9 mouse cellular contexts compared by ENCODE assay signal in the genomic region with DNA sequence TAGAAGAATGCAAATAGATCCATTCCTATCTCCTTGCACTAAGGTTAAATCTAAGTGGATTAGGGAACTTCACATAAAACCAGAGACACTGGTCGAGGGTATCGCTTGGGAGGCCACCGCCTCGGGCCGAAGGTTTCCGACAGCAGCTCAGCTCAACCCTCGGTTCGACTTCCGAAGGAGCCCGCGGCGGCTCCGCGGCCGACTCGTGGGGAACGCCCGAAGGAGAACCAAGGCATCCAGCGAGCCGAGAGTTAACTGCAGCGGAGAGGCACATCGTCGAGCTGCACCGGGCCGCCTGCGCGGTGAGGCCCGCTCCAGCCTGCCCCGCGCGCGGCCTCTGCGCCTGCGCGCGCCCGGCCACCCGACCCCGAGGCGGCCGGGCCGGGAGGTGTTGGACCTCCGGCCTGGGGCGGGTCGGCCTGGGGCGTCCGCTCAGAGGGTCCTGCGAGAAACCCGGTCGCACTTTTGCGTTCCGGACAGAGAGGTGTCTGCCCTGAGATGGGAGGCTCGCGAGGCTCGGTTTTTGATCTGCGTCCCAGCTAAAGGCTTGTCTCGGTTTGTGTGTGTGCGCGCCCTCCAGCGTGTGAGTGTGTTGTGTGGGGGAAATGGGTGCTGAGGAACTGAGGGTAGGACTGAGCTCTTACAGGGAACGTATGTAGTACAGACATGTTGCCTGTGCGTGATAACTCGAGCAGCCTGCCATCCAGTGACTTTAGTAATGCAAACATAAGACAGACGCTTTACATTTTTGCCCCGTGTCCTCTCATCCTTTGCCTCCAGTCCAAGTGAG. TPM values are rescaled to one million over a fixed set of nuclear protein-coding genes. Genes with fewer than 3 reads are reported as not detected.
A peak's percentile ranks its signal among the peaks of the same experiment; 100 is the strongest.
DNase-seq lines count a peak whose midpoint lies in the region; ATAC-seq and TF ChIP-seq lines count a peak whose summit lies in the region.
"Not testable (repeated sequence)": the region's sequence is repeated elsewhere in the genome, so short reads cannot be mapped to it uniquely, and the experiment has no call there.
"Had no signal": no experiment of that assay in that cellular context is flagged by ENCODE, and none has a peak within 500 bp of the region (broad histone marks: within the 10 kb centered on the region; RNA-seq: fewer than 3 reads in every experiment).

No protein-coding gene starts in this region.

- H3K36me3 ChIP-seq in embryonic facial prominence, embryonic 11.5 days (replicated peaks; ENCODE audit: control insufficient read depth, insufficient read depth, low read depth, low read length); hindbrain, embryonic 16.5 days (ENCODE audit: control insufficient read depth, insufficient read depth, low read length); neural tube, embryonic 14.5 days (ENCODE audit: control insufficient read depth, insufficient read depth, low read length); thymus, adult 2 months (ENCODE audit: control insufficient read depth, insufficient read depth, low read length): not testable (repeated sequence)

- WGBS in embryonic facial prominence, embryonic 11.5 days, result 7% methylated on average over 6 of the region's 65 CpGs
- WGBS in hindbrain, embryonic 16.5 days, result 8% methylated on average over 8 of the region's 65 CpGs
- WGBS in lung, adult 2 months, result 2% methylated on average over 43 of the region's 65 CpGs
- WGBS in neural tube, embryonic 14.5 days, result 5% methylated on average over 24 of the region's 65 CpGs
- WGBS in thymus, adult 2 months, result 8% methylated on average over 34 of the region's 65 CpGs

- peak; percentile 20 to 24 for DNase-seq in adrenal gland, adult 18-20 months (ENCODE audit: low spot score in 2 of 2)
- DNase-seq in embryonic facial prominence, embryonic 11.5 days (ENCODE audit: low spot score), result peak; percentile 0
- DNase-seq in heart, adult 11 months, result peak; percentile 92
- DNase-seq in layer of hippocampus, postnatal 14 days (ENCODE audit: low spot score in 2 of 2), result peak; percentile 10 to 27
- DNase-seq in lung, adult 2 months, result peak; percentile 57
- peak; percentile 26 for DNase-seq in thymus, adult 2 months

- H3K9me3 ChIP-seq in embryonic facial prominence, embryonic 11.5 days (replicated peaks; ENCODE audit: control insufficient read depth, low read length); hindbrain, embryonic 16.5 days (ENCODE audit: control insufficient read depth, low read length); neural tube, embryonic 14.5 days (ENCODE audit: control insufficient read depth, low read length): not testable (repeated sequence)

- H3K4me3 ChIP-seq in embryonic facial prominence, embryonic 11.5 days (ENCODE audit: low read depth, low read length); lung, adult 2 months (replicated peaks; ENCODE audit: extremely low read depth, low read depth, low read length); thymus, adult 2 months (ENCODE audit: control insufficient read depth, insufficient read depth, low read length): not testable (repeated sequence)
- peak overlapping the region; percentile 32 for H3K4me3 ChIP-seq in hindbrain, embryonic 16.5 days (ENCODE audit: low read length)
- H3K4me3 ChIP-seq in neural tube, embryonic 14.5 days (ENCODE audit: low read depth, low read length), result peak overlapping the region; percentile 16; the same call in 1 of the 2 replicates

- TF ChIP-seq POLR2A in lung, adult 2 months (IDR thresholded peaks at IDR 0.05; ENCODE audit: borderline replicate concordance, extremely low read depth, low read depth, low read length); thymus, adult 2 months (IDR thresholded peaks at IDR 0.05; ENCODE audit: control insufficient read depth, extremely low read depth, insufficient read depth, low read length, poor library complexity): not testable (repeated sequence)

- not testable (repeated sequence) for H3K9ac ChIP-seq in embryonic facial prominence, embryonic 11.5 days (replicated peaks; ENCODE audit: low read length); neural tube, embryonic 14.5 days (replicated peaks; ENCODE audit: low read depth, low read length)
- H3K9ac ChIP-seq in hindbrain, embryonic 16.5 days (ENCODE audit: low read depth, low read length), result peak overlapping the region; percentile 48

- not testable (repeated sequence) for H3K27me3 ChIP-seq in embryonic facial prominence, embryonic 11.5 days (ENCODE audit: control insufficient read depth, insufficient read depth, low read length); hindbrain, embryonic 16.5 days (replicated peaks; ENCODE audit: control insufficient read depth, insufficient read depth, low read length); neural tube, embryonic 14.5 days (ENCODE audit: control insufficient read depth, insufficient read depth, low read length); thymus, adult 2 months (ENCODE audit: control insufficient read depth, insufficient read depth, low read length)

- peak; percentile 94 for ATAC-seq in embryonic facial prominence, embryonic 11.5 days (replicated peaks; ENCODE audit: insufficient number of reproducible peaks, low FRiP score, low TSS enrichment, low read depth)
- ATAC-seq in hindbrain, embryonic 16.5 days, result peak; percentile 100
- ATAC-seq in neural tube, embryonic 14.5 days (ENCODE audit: low read depth), result peak; percentile 100

- TF ChIP-seq CTCF in lung, adult 2 months (IDR thresholded peaks at IDR 0.05; ENCODE audit: insufficient read depth, low read length); thymus, adult 2 months (IDR thresholded peaks at IDR 0.05; ENCODE audit: borderline replicate concordance, control insufficient read depth, extremely low read depth, insufficient read depth, low read length, poor library complexity): not testable (repeated sequence)

- H3K4me1 ChIP-seq in embryonic facial prominence, embryonic 11.5 days (ENCODE audit: control insufficient read depth, insufficient read depth, low read length); hindbrain, embryonic 16.5 days (ENCODE audit: control insufficient read depth, insufficient read depth, low read depth, low read length); lung, adult 2 months (ENCODE audit: control insufficient read depth, insufficient read depth, low read length); neural tube, embryonic 14.5 days (ENCODE audit: control insufficient read depth, insufficient read depth, low read length); thymus, adult 2 months (replicated peaks; ENCODE audit: control insufficient read depth, insufficient read depth, low read length): not testable (repeated sequence)

- not testable (repeated sequence) for H3K4me2 ChIP-seq in embryonic facial prominence, embryonic 11.5 days (ENCODE audit: low read depth, low read length)
- H3K4me2 ChIP-seq in hindbrain, embryonic 16.5 days (ENCODE audit: low read length), result peak overlapping the region; percentile 49
- H3K4me2 ChIP-seq in neural tube, embryonic 14.5 days (ENCODE audit: low read depth, low read length), result peak overlapping the region; percentile 16; the same call in 1 of the 2 replicates

- not testable (repeated sequence) for H3K27ac ChIP-seq in embryonic facial prominence, embryonic 11.5 days (replicated peaks; ENCODE audit: low read depth, low read length); hindbrain, embryonic 16.5 days (ENCODE audit: low read depth, low read length); neural tube, embryonic 14.5 days (ENCODE audit: low read depth, low read length); thymus, adult 2 months (ENCODE audit: control insufficient read depth, insufficient read depth, low read length)

RNA-seq across cellular contexts. Expression of gene Vmn2r9, which starts 50.9 kb away (rescaled TPM):
- total RNA-seq in adrenal gland, adult 18-20 months (2021), result not detected
- polyA plus RNA-seq in embryonic facial prominence, embryonic 11.5 days (2014; fragmentation: Nextera tagmentation; extraction: Ambion mirVana), result not detected in 2 replicates
- polyA plus RNA-seq in hindbrain, embryonic 16.5 days (2015; fragmentation: Nextera tagmentation; extraction: Ambion mirVana), result not detected in 2 replicates
- total RNA-seq in layer of hippocampus, postnatal 14 days (2021), result not detected
- polyA plus RNA-seq in lung, adult 2 months (2012; rRNA removed), result not detected in 2 replicates
- not detected in 2 replicates for polyA plus RNA-seq in neural tube, embryonic 14.5 days (2014; fragmentation: Nextera tagmentation; extraction: Ambion mirVana)
- polyA plus RNA-seq in thymus, adult 2 months (2012; rRNA removed), result not detected in 2 replicates
- total RNA-seq: left cerebral cortex, postnatal 14 days had no signal

Comparison
In these comparisons a context has a peak if more than half of its experiments do, and no peak if none do; other contexts are left out.
1. DNase-seq: peak in every context shown above with its lines; median percentile 92 in heart, adult 11 months; 57 in lung, adult 2 months; 26 in thymus, adult 2 months; 22 in adrenal gland, adult 18-20 months; 18 in layer of hippocampus, postnatal 14 days; 0 in embryonic facial prominence, embryonic 11.5 days.